Comparison of ENCODE assay signal across 12 mouse cellular contexts in the genomic region with DNA sequence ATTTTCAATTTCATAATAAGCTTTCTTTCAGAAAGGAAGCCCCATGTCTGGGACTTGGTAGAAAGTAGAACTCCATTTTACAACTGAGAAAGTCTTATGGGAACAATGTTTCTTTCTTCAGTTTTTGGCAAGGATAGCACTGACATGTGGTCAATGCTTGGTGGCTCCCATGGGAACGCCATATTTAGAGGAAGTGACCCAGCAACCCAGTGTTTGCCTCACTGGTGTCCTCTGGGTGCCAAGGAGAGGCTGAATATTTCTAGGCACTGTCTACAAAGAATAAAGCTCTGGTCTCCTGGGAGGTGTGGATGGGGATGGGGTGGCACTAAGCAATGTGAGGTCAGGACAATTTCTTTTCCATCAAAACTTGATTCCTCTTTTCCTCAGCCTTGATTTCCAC.
A peak's percentile ranks its signal among the peaks of the same experiment; 100 is the strongest.
DNase-seq lines count a peak whose midpoint lies in the region; ATAC-seq and TF ChIP-seq lines count a peak whose summit lies in the region.
"Had no signal": no experiment of that assay in that cellular context is flagged by ENCODE, and none has a peak within 500 bp of the region (broad histone marks: within the 10 kb centered on the region; RNA-seq: fewer than 3 reads in every experiment).

No protein-coding gene starts in this region.

- no peak for TF ChIP-seq CTCF in gastrocnemius, adult 2 months (IDR thresholded peaks at IDR 0.05)
- no peak for TF ChIP-seq CTCF in kidney, adult 2 months (conservative IDR thresholded peaks at IDR 0.05; ENCODE audit: insufficient read depth, insufficient read length, low read depth, low read length)

- no peaks in the 10 kb centered on the region for H3K27me3 ChIP-seq in kidney, adult 2 months (replicated peaks; ENCODE audit: control insufficient read depth, insufficient read depth, low read length)
- H3K27me3 ChIP-seq: forebrain, embryonic 13.5 days; midbrain, embryonic 15.5 days had no signal

- DNase-seq in gastrocnemius, adult 2 months: peak; percentile 14
- DNase-seq in gastrocnemius, adult 8-10 months (ENCODE audit: low spot score in 2 of 2): no peak
- peak; percentile 18 for DNase-seq in kidney, adult 2 months
- DNase-seq in kidney, postnatal 4 days: no peak
- peak; percentile 21 for DNase-seq in NIH3T3 (ENCODE audit: low read depth)
- no peak for DNase-seq in left cerebral cortex, adult 18-20 months (ENCODE audit: low spot score in 2 of 2)
- DNase-seq: lung, embryonic 14.5 days; thymus, postnatal 4 days had no signal

- 0 out of 2 replicates have a peak, but pooled peaks have one; percentile 26 for ATAC-seq in megakaryocyte progenitor cell, adult 5-6 weeks (replicated peaks; ENCODE audit: poor library complexity)
- ATAC-seq: forebrain, embryonic 13.5 days; midbrain, embryonic 15.5 days had no signal

- WGBS in kidney, adult 2 months: 76% methylated on average over 1 of the region's 1 CpGs

- no peaks in the 10 kb centered on the region for H3K4me1 ChIP-seq in kidney, adult 2 months (ENCODE audit: control insufficient read depth, insufficient read depth, low read length)
- H3K4me1 ChIP-seq: forebrain, embryonic 13.5 days; midbrain, embryonic 15.5 days had no signal

- intact Hi-C loops in gastrocnemius, adult 2 months (cut with DNase I): no loop called here

- no peak overlapping the region for H3K27ac ChIP-seq in gastrocnemius, adult 2 months
- no peak overlapping the region for H3K27ac ChIP-seq in kidney, adult 2 months (ENCODE audit: insufficient read depth, low read depth, low read length)
- H3K27ac ChIP-seq: forebrain, embryonic 13.5 days; macrophage; midbrain, embryonic 15.5 days had no signal

- H3K4me3 ChIP-seq in gastrocnemius, adult 2 months: no peak overlapping the region
- no peak overlapping the region for H3K4me3 ChIP-seq in kidney, adult 2 months (ENCODE audit: insufficient read depth, low read depth, low read length)
- H3K4me3 ChIP-seq: forebrain, embryonic 13.5 days; midbrain, embryonic 15.5 days had no signal

- no peak for TF ChIP-seq POLR2A in kidney, adult 2 months (IDR thresholded peaks at IDR 0.05; ENCODE audit: low read depth, low read length)

- H3K36me3 ChIP-seq in kidney, adult 2 months (ENCODE audit: control insufficient read depth, insufficient read depth, low read length): no peaks in the 10 kb centered on the region
- H3K36me3 ChIP-seq: midbrain, embryonic 15.5 days had no signal

Comparison
In these comparisons a context has a peak if more than half of its experiments do, and no peak if none do; other contexts are left out.
1. DNase-seq: peak in gastrocnemius, adult 2 months (single experiment), kidney, adult 2 months (single experiment) and NIH3T3 (single experiment); none in gastrocnemius, adult 8-10 months (0 of 2), kidney, postnatal 4 days (0 of 2) and left cerebral cortex, adult 18-20 months (0 of 2).